Mouse (Mus musculus): ENCODE results near the gene Itgb2. TPM values are rescaled to one million over a fixed set of nuclear protein-coding genes. Genes with fewer than 3 reads are reported as not detected.

Itgb2 gene
- total RNA-seq, 2 experiments from 2014 or later: 2.9 to 3.4 TPM

- intact Hi-C loops (cut with DNase I): no loop called here
- DNase-seq (ENCODE audit: low spot score in 2 of 2): no peak
These were observed 10.6 kb downstream of the Itgb2 start for GRCm38 (mm10) chr10:77540576-77541102.

- DNase-seq (ENCODE audit: low spot score in 2 of 2): no peak
- intact Hi-C loops (cut with DNase I): no loop called here
These were observed 12.0 kb downstream of the Itgb2 start for GRCm38 (mm10) chr10:77541864-77542666.

- intact Hi-C loops (cut with DNase I): no loop called here
- no peak for DNase-seq (ENCODE audit: low spot score in 2 of 2)
These were observed 13.2 kb downstream of the Itgb2 start for GRCm38 (mm10) chr10:77543226-77543625.

- intact Hi-C loops (cut with DNase I): no loop called here
- DNase-seq (ENCODE audit: low spot score in 2 of 2): peak; percentile 68 to 75
These were observed 14.9 kb downstream of the Itgb2 start for GRCm38 (mm10) chr10:77544916-77545315.

DNA sequence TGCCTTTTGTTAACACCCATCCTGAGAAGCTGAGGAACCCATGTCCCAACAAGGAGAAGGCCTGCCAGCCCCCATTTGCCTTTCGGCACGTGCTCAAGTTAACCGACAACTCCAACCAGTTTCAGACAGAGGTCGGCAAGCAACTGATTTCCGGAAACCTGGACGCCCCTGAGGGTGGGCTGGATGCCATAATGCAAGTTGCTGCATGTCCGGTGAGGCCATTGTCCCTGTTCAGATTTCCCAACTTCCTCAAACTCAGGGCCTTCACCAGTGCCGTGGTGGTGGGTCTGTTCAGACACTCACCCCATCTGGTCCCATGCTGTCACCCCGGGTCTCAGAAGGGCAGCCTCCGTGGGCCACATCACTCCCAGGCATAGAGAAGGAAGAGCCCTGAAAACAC, 18.5 kb downstream of the Itgb2 start:
- DNase-seq (ENCODE audit: low spot score in 2 of 2): no peak
- intact Hi-C loops (cut with DNase I): no loop called here

DNA sequence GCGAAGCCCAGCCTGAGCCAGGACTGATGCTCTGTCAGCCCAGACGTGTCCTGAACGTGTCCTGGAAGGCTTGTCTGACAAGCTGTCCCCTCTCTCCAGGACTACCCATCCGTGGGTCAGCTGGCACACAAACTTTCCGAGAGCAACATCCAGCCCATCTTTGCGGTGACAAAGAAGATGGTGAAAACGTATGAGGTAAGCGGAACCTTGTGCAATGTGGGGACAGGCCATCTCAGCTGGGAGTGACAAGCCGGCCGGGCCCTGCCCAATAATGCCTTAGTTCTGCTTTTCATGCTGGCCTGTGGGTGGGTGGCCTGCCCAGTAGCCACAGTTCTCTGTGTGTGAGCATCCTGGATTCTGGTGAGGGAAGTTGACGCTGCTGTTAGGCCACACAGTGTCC, 20.8 kb downstream of the Itgb2 start:
- no peak for DNase-seq (ENCODE audit: low spot score in 2 of 2)
- intact Hi-C loops (cut with DNase I): no loop called here

DNA sequence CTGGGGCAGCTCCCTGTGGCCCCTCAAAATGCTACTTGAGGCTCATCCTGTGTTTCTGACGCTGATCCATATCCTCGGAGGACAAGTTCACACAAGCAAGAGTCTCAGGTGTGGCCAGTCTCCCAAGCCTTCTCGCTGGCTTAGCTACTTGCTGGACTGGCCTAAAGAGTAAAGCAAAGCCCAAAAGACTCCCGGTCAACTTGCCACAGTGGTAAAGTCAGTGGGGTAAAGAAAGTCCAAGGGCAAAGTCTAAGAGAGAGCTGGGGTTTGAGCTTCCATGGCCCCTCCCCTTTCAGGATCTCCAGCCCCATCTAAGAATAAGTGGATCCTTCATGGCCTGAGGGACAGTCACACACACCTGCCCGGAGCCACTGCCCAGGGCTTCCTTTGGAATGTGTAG, 22.1 kb downstream of the Itgb2 start:
- intact Hi-C loops (cut with DNase I): no loop called here
- no peak for DNase-seq (ENCODE audit: low spot score in 2 of 2)

GRCm38 (mm10) chr10:77553285-77553684, 23.2 kb downstream of the Itgb2 start:
- DNase-seq (ENCODE audit: low spot score in 2 of 2): no peak
- intact Hi-C loops (cut with DNase I): no loop called here

DNA sequence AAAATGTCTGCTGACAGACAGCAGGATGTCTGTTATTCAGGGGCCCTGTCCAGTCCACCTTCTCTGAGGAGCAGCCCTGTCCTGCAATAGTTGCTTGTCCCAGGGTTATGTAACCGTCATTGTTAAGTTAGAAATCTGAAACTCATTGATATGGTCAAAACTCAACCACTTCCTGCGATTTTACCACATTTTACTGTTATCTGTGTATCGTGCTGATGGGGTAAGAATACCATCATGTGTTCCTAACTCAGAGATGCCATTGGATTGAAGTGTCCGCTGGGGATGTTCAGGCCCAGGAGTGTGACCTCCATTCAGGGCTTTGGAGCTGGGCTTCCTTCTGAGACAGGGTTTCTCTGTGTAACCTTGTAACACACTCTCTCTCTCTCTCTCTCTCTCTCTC, 24.9 kb downstream of the Itgb2 start:
- no peak for DNase-seq (ENCODE audit: low spot score in 2 of 2)
- intact Hi-C loops (cut with DNase I): no loop called here

DNA sequence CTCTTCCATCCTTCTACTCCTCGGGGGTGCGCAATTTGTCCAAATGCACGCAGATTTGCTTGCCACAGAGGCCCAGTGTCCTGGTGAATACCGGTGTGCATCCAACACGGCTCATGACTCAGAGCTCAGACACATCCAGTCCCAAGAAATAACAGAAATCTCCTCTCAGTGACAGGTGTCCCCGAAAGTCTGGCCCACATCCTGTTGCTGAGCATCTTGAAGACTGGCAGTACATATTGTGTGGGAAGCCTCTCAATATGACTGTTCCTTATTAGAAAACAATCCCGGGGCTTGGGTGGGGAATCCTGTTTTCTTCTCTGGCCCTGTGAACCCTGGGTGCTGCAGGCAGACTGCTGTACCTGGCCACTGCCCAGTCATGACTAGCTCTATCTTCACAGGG, 26.6 kb downstream of the Itgb2 start:
- DNase-seq (ENCODE audit: low spot score in 2 of 2): no peak

GRCm38 (mm10) chr10:77557641-77558040, 27.6 kb downstream of the Itgb2 start:
- DNase-seq (ENCODE audit: low spot score in 2 of 2): no peak
- intact Hi-C loops (cut with DNase I): no loop called here

More for the DNA sequence above, 26.6 kb downstream of the Itgb2 start:
- intact Hi-C loops (cut with DNase I): no loop called here

DNA sequence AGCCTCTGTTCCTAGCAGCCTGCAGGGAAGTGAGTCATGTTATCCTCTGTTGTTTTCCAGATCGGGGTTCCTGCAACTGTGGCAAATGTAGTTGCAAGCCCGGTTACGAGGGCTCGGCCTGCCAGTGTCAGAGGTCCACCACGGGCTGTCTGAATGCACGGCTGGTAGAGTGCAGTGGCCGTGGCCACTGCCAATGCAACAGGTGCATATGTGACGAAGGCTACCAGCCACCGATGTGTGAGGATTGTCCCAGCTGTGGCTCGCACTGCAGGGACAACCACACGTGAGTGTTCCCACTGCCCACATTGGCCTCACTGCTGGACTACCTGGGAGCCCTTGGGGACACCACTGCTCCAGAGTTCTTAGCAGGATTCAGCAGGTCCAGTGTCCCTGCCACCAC, 30.0 kb downstream of the Itgb2 start:
- intact Hi-C loops (cut with DNase I): no loop called here
- no peak for DNase-seq (ENCODE audit: low spot score in 2 of 2)

GRCm38 (mm10) chr10:77560830-77561229, 30.8 kb downstream of the Itgb2 start:
- no peak for DNase-seq (ENCODE audit: low spot score in 2 of 2)
- intact Hi-C loops (cut with DNase I): no loop called here

DNA sequence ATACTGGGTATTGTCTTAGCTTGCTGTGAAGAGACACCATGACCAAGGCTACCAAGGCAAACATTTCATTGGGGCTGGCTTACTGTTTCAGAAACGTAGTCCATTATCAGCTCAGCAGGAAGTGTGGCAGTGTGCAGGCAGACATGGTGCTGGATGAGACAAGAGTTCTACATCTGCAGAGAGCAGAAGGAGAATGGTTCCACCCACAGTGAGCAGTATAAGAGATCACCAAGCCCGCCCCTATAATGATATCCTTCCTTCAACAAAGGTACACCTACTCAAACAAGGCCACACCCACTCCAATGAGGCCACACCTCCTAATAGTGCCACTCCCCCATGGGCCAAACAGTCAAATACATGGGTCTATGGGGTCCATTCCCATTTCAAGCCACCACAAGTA, 31.5 kb downstream of the Itgb2 start:
- intact Hi-C loops (cut with DNase I): no loop called here
- DNase-seq (ENCODE audit: low spot score in 2 of 2): no peak

- intact Hi-C loops (cut with DNase I): no loop called here
- DNase-seq (ENCODE audit: low spot score in 2 of 2): no peak
These were observed 35.0 kb downstream of the Itgb2 start for GRCm38 (mm10) chr10:77565005-77565404.

DNA sequence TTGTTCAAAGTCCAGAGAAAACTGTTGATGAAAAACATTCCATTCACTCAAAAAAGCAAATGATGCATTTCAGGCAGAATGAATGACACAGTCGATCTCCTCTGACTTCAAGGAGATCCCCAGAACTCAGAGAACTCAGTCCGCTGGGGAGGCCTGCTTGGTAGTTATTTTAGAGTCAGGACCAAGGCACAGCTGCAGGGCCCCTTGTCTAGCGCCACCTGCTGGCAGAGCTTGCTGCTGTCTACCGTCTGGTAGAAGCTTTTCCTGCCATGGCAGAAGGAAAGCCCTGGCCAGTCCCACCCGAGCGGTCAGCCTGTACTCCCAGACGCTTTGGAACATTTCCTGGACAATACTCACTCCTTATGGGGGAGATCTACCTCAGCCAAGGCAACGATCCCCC, 36.6 kb downstream of the Itgb2 start:
- intact Hi-C loops (cut with DNase I): loop anchor here (2.0 kb wide), 1 partner anchor 50 kb away; no protein-coding TSS in a partner anchor
- peak; percentile 61 to 75 for DNase-seq (ENCODE audit: low spot score in 2 of 2)

DNA sequence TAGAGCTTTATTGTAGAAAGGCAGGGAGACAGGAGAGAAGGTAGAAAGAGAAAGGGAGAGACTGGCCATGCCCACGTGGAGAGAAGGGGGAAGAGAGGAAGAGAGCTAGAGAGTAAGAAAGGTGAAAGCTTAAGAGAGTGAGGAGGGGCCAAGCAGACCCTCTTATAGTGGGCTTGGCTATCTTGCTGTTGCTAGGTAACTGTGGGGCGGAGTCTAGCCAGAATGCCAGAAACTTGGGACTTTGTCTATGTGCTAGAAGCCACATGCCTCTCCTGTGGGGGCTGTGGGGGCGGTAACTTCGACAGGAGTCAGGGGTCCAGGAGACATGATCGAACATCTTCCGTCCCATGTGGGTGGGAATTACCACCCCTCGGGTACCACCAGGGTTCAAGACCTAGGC, 39.4 kb downstream of the Itgb2 start:
- intact Hi-C loops (cut with DNase I): no loop called here

DNA sequence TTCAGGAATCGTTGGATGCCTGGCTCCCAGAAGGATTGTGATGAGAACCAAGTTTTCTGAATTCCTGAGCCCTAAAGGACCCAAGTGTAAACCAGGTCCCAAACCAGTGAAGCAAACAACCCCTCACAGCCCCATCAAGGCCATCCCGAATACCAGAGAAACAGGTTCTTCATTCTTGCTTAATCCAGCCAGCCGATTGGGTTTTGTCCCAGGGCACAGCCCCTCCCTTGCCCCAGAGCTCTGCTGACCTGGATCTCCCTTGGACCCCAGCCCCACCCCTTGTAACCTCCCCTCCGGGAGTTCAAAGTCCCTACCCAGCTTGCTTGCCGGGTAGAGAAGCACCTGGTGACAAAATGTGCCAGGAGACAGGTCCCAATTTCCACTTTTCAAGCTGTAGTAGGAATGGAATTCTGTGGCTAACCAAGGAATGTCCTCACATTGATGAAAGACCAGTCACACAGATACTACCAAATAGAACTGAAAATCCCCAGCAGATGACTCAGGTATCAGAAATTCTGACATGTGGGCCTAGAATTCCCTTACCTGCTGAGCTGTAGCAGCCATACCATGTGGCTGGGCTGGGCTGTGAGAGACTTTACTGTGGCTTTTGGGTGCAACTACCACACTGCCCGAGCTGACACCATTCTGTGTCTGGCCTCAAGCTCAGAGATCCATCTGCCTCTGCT, 40.1 kb downstream of the Itgb2 start:
- intact Hi-C loops (cut with DNase I): no loop called here
- no peak for DNase-seq (ENCODE audit: low spot score in 2 of 2)

More for the DNA sequence above, 39.4 kb downstream of the Itgb2 start:
- no peak for DNase-seq (ENCODE audit: low spot score in 2 of 2)

DNA sequence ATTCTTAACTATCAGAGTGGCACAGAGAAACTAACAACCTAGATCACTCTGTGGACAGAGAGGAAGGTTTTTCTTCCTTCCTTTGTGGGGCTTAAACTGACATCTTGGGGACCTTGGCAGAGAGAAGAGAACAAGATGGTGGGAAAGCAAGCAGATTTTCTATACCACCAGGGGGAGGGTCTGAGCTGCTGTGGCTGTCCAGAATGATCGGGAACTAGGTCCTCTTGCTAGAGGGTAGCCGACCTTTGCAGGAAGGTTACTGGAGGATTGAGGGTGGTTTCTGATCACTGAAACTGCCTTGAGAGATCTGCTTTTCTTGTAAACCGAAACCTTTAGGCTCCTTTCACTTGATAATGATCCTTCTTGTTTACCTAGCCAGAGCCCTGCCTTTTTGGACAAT, 42.2 kb downstream of the Itgb2 start:
- intact Hi-C loops (cut with DNase I): no loop called here

GRCm38 (mm10) chr10:77573162-77573561, 43.1 kb downstream of the Itgb2 start:
- intact Hi-C loops (cut with DNase I): no loop called here
- no peak for DNase-seq (ENCODE audit: low spot score in 2 of 2)

More for the DNA sequence above, 42.2 kb downstream of the Itgb2 start:
- DNase-seq (ENCODE audit: low spot score in 2 of 2): no peak
